Mouse (Mus musculus) liver, embryonic 15.5 days (tissue): ENCODE data around the gene Lce1a2. TPM values are rescaled to one million over a fixed set of nuclear protein-coding genes. Genes with fewer than 3 reads are reported as not detected.
"Not testable (repeated sequence)": the region's sequence is repeated elsewhere in the genome, so short reads cannot be mapped to it uniquely, and the experiment has no call there.

Experiments used
- ATAC-seq: fragments of 200-750 bp; cut with Nextera tagmentation; 2 replicates; pipeline ENCODE4 v1.8.0; 2017; ENCODE audit warnings: moderate number of reproducible peaks, mild to moderate bottlenecking, moderate library complexity; ENCODE audit not compliant: insufficient read depth
- H3K27ac ChIP-seq: fragments of 300-500 bp; sonication (generic); replicated peaks from 2 replicates; pipeline ENCODE4 v1.5.1; 2015; ENCODE audit warnings: mild to moderate bottlenecking, inconsistent platforms
- H3K27me3 ChIP-seq: fragments of 300-500 bp; sonication (generic); 2 replicates; pipeline ENCODE4 v1.6.1; 2015; ENCODE audit warnings: mild to moderate bottlenecking, inconsistent platforms
- H3K36me3 ChIP-seq: fragments of 300-500 bp; sonication (generic); replicated peaks from 2 replicates; pipeline ENCODE4 v1.6.1; 2015; ENCODE audit warnings: moderate library complexity, mild to moderate bottlenecking, inconsistent platforms
- H3K4me1 ChIP-seq: fragments of 300-500 bp; sonication (generic); replicated peaks from 2 replicates; pipeline ENCODE4 v1.6.1; 2015; ENCODE audit warnings: inconsistent platforms
- H3K4me2 ChIP-seq: fragments of 300-500 bp; sonication (generic); 2 replicates; pipeline ENCODE4 v1.6.1; 2015; ENCODE audit warnings: moderate library complexity, mild to moderate bottlenecking, inconsistent platforms
- H3K4me3 ChIP-seq: fragments of 300-500 bp; sonication (generic); replicated peaks from 2 replicates; pipeline ENCODE4 v1.5.1; 2015; ENCODE audit warnings: mild to moderate bottlenecking, inconsistent platforms
- H3K9ac ChIP-seq: fragments of 300-500 bp; sonication (generic); 2 replicates; pipeline ENCODE4 v1.6.1; 2015; ENCODE audit warnings: moderate library complexity, mild to moderate bottlenecking, inconsistent platforms
- H3K9me3 ChIP-seq: fragments of 300-500 bp; sonication (generic); replicated peaks from 2 replicates; pipeline ENCODE4 v1.6.1; 2016; ENCODE audit warnings: inconsistent platforms
- WGBS: fragments of 180-500 bp; shearing (Covaris S2); methylation state at CpG from one replicate; pipeline ENCODE4 v1.1.7; 2015; ENCODE audit warnings: mixed read lengths; ENCODE audit not compliant: insufficient replicate concordance; 5-methylcytosine and 5-hydroxymethylcytosine counted together
- polyA plus RNA-seq: library from polyadenylated mRNA; unstranded; fragments of >200 nt; fragmentation: Nextera tagmentation; extraction: Ambion mirVana; gene quantifications from 2 replicates; pipeline ENCODE4 v1.2.1, GENCODE M21; 2015

The Lce1a2 gene
- polyA plus RNA-seq: not detected in 2 replicates

- no peaks in the 10 kb centered on the region for H3K4me1 ChIP-seq
- no peak within 1 kb of the TSS for H3K27ac ChIP-seq
- H3K9me3 ChIP-seq: no peaks in the 10 kb centered on the region
- no peak within 1 kb of the TSS for H3K9ac ChIP-seq
- ATAC-seq: no peak
- no peak within 1 kb of the TSS for H3K4me2 ChIP-seq
- no peaks in the 10 kb centered on the region for H3K36me3 ChIP-seq
- no peaks in the 10 kb centered on the region for H3K27me3 ChIP-seq
- no peak within 1 kb of the TSS for H3K4me3 ChIP-seq
Observed at GRCm38 (mm10) chr3:92670215-92670614, at the start of gene Lce1a2. Lce1a2 (minus strand) TSS chr3:92670315.

- Histone ChIP-seq H3K27me3 (no peaks in the 10 kb centered on the region), H3K4me1 (no peaks in the 10 kb centered on the region), H3K4me2 (no peak overlapping the region), H3K27ac (no peak overlapping the region), H3K4me3 (no peak overlapping the region), H3K9ac (no peak overlapping the region), H3K36me3 (no peaks in the 10 kb centered on the region), H3K9me3 (no peaks in the 10 kb centered on the region)
- ATAC-seq: no peak
Observed at GRCm38 (mm10) chr3:92715122-92715521, 45.0 kb upstream of the Lce1a2 start.

- Histone ChIP-seq H3K9ac (no peak within 1 kb of the TSS), H3K27me3 (no peaks in the 10 kb centered on the region), H3K36me3 (no peaks in the 10 kb centered on the region), H3K27ac (no peak within 1 kb of the TSS), H3K4me3 (no peak within 1 kb of the TSS), H3K4me1 (no peaks in the 10 kb centered on the region), H3K9me3 (no peaks in the 10 kb centered on the region), H3K4me2 (no peak within 1 kb of the TSS)
- no peak for ATAC-seq
- WGBS: 62% methylated on average over 2 of the region's 2 CpGs
Observed at GRCm38 (mm10) chr3:92708974-92709373, 38.9 kb upstream of the Lce1a2 start, which contains the start of gene Lce1e. Lce1e (minus strand) TSS chr3:92709074.

- H3K27me3 ChIP-seq: no peaks in the 10 kb centered on the region
- no peak for ATAC-seq
- WGBS: 21% methylated on average over 1 of the region's 1 CpGs
- H3K4me2 ChIP-seq: no peak overlapping the region
- H3K27ac ChIP-seq: no peak overlapping the region
- no peaks in the 10 kb centered on the region for H3K4me1 ChIP-seq
- H3K9ac ChIP-seq: no peak overlapping the region
- no peak overlapping the region for H3K4me3 ChIP-seq
- H3K36me3 ChIP-seq: no peaks in the 10 kb centered on the region
- H3K9me3 ChIP-seq: no peaks in the 10 kb centered on the region
Observed at GRCm38 (mm10) chr3:92694613-92695012, 24.5 kb upstream of the Lce1a2 start.

GRCm38 (mm10) chr3:92691688-92692087, 21.6 kb upstream of the Lce1a2 start:
- no peak overlapping the region for H3K4me2 ChIP-seq
- H3K36me3 ChIP-seq: no peaks in the 10 kb centered on the region
- no peaks in the 10 kb centered on the region for H3K4me1 ChIP-seq
- no peak overlapping the region for H3K27ac ChIP-seq
- ATAC-seq: no peak
- H3K27me3 ChIP-seq: no peaks in the 10 kb centered on the region
- no peaks in the 10 kb centered on the region for H3K9me3 ChIP-seq
- no peak overlapping the region for H3K9ac ChIP-seq
- no peak overlapping the region for H3K4me3 ChIP-seq

- H3K4me3 ChIP-seq, H3K36me3 ChIP-seq, H3K9ac ChIP-seq, H3K27ac ChIP-seq, H3K4me1 ChIP-seq, ATAC-seq, H3K4me2 ChIP-seq, H3K9me3 ChIP-seq, H3K27me3 ChIP-seq: not testable (repeated sequence)
- 66% methylated on average over 16 of the region's 16 CpGs for WGBS
Observed at GRCm38 (mm10) chr3:92689154-92689553, 19.0 kb upstream of the Lce1a2 start.

GRCm38 (mm10) chr3:92687110-92687509, 17.0 kb upstream of the Lce1a2 start, which contains the start of gene Lce1d:
Lce1d (minus strand) TSS chr3:92687210.
- Histone ChIP-seq H3K27ac (no peak within 1 kb of the TSS), H3K27me3 (no peaks in the 10 kb centered on the region), H3K4me3 (no peak within 1 kb of the TSS), H3K9me3 (no peaks in the 10 kb centered on the region), H3K9ac (no peak within 1 kb of the TSS), H3K4me2 (no peak within 1 kb of the TSS), H3K4me1 (no peaks in the 10 kb centered on the region), H3K36me3 (no peaks in the 10 kb centered on the region)
- no peak for ATAC-seq
- 45% methylated on average over 2 of the region's 2 CpGs for WGBS

GRCm38 (mm10) chr3:92678947-92679346, 8.8 kb upstream of the Lce1a2 start, which contains the start of gene Lce1c:
Lce1c (plus strand) TSS chr3:92679247.
- ATAC-seq: no peak
- H3K9ac ChIP-seq: no peak within 1 kb of the TSS
- no peak within 1 kb of the TSS for H3K4me2 ChIP-seq
- no peaks in the 10 kb centered on the region for H3K27me3 ChIP-seq
- H3K4me1 ChIP-seq: no peaks in the 10 kb centered on the region
- no peak within 1 kb of the TSS for H3K27ac ChIP-seq
- H3K4me3 ChIP-seq: no peak within 1 kb of the TSS
- H3K9me3 ChIP-seq: no peaks in the 10 kb centered on the region
- no peaks in the 10 kb centered on the region for H3K36me3 ChIP-seq
- 66% methylated on average over 4 of the region's 4 CpGs for WGBS

- Histone ChIP-seq H3K4me2 (no peak within 1 kb of the TSS), H3K36me3 (no peaks in the 10 kb centered on the region), H3K4me1 (no peaks in the 10 kb centered on the region), H3K4me3 (no peak within 1 kb of the TSS), H3K9me3 (no peaks in the 10 kb centered on the region), H3K9ac (no peak within 1 kb of the TSS), H3K27me3 (no peaks in the 10 kb centered on the region), H3K27ac (no peak within 1 kb of the TSS)
- no peak for ATAC-seq
Observed at GRCm38 (mm10) chr3:92656826-92657225, 13.3 kb downstream of the Lce1a2 start, which contains the start of gene Lce1b. Lce1b (minus strand) TSS chr3:92656926.

GRCm38 (mm10) chr3:92648207-92648606, 21.9 kb downstream of the Lce1a2 start, which contains the start of gene Lce1a1:
Lce1a1 (minus strand) TSS chr3:92648307.
- 56% methylated on average over 1 of the region's 1 CpGs for WGBS
- Histone ChIP-seq H3K27me3 (no peaks in the 10 kb centered on the region), H3K4me2 (no peak within 1 kb of the TSS), H3K36me3 (no peaks in the 10 kb centered on the region), H3K4me3 (no peak within 1 kb of the TSS), H3K9ac (no peak within 1 kb of the TSS), H3K9me3 (no peaks in the 10 kb centered on the region), H3K27ac (no peak within 1 kb of the TSS), H3K4me1 (no peaks in the 10 kb centered on the region)
- ATAC-seq: no peak

GRCm38 (mm10) chr3:92639854-92640253, 30.3 kb downstream of the Lce1a2 start:
- no peaks in the 10 kb centered on the region for H3K4me1 ChIP-seq
- H3K27ac ChIP-seq: no peak overlapping the region
- ATAC-seq: no peak
- H3K27me3 ChIP-seq: no peaks in the 10 kb centered on the region
- no peaks in the 10 kb centered on the region for H3K9me3 ChIP-seq
- 77% methylated on average over 15 of the region's 15 CpGs for WGBS
- no peak overlapping the region for H3K4me2 ChIP-seq
- no peak overlapping the region for H3K4me3 ChIP-seq
- no peak overlapping the region for H3K9ac ChIP-seq
- H3K36me3 ChIP-seq: no peaks in the 10 kb centered on the region

GRCm38 (mm10) chr3:92638653-92638991, 31.5 kb downstream of the Lce1a2 start:
- WGBS: 60% methylated on average over 3 of the region's 3 CpGs
- Histone ChIP-seq H3K36me3 (no peaks in the 10 kb centered on the region), H3K9me3 (no peaks in the 10 kb centered on the region), H3K4me2 (no peak overlapping the region), H3K4me3 (no peak overlapping the region), H3K9ac (no peak overlapping the region), H3K4me1 (no peaks in the 10 kb centered on the region), H3K27me3 (no peaks in the 10 kb centered on the region), H3K27ac (no peak overlapping the region)
- no peak for ATAC-seq
